Comparison of ENCODE assay signal across 8 mouse cellular contexts in genomic region chr4:148681429-148681828, GRCm38 (mm10). TPM values are rescaled to one million over a fixed set of nuclear protein-coding genes. Genes with fewer than 3 reads are reported as not detected.
A peak's percentile ranks its signal among the peaks of the same experiment; 100 is the strongest.
DNase-seq lines count a peak whose midpoint lies in the region; ATAC-seq and TF ChIP-seq lines count a peak whose summit lies in the region.

No protein-coding gene starts in this region.

- no peak for TF ChIP-seq POLR2A in embryonic fibroblast, embryonic 13.5 days (IDR thresholded peaks at IDR 0.05; ENCODE audit: low read depth, low read length)

- H3K27ac ChIP-seq in embryonic fibroblast, embryonic 13.5 days (ENCODE audit: insufficient read depth, low read length), result no peak overlapping the region
- peak overlapping the region; percentile 74 for H3K27ac ChIP-seq in liver, embryonic 16.5 days (ENCODE audit: low read length)

- peaks cover 3% of the 10 kb centered on the region; the same call in 1 of the 2 replicates for H3K4me1 ChIP-seq in embryonic fibroblast, embryonic 13.5 days (ENCODE audit: control insufficient read depth, insufficient read depth, low read length)
- H3K4me1 ChIP-seq in liver, embryonic 16.5 days (ENCODE audit: control insufficient read depth, low read depth, low read length), result peaks cover 15% of the 10 kb centered on the region

- no peaks in the 10 kb centered on the region for H3K9me3 ChIP-seq in liver, embryonic 16.5 days (replicated peaks; ENCODE audit: control insufficient read depth, low read length)

- H3K4me2 ChIP-seq in liver, embryonic 16.5 days (ENCODE audit: low read depth, low read length), result peak overlapping the region; percentile 46

- DNase-seq in left cerebral cortex, adult 18-20 months (ENCODE audit: low spot score in 2 of 2), result peak; percentile 43 to 69
- no peak for DNase-seq in left cerebral cortex, postnatal 10 days (ENCODE audit: extremely low spot score in 1 of 2, low spot score in 2 of 2)
- DNase-seq in adrenal gland, postnatal 10 days, result peak; percentile 79
- DNase-seq in kidney, adult 9 months, result peak; percentile 46
- DNase-seq in retina, adult 2 months (ENCODE audit: low read depth, low spot score), result peak; percentile 26
- peak; percentile 65 for DNase-seq in urinary bladder, postnatal 14 days (ENCODE audit: low spot score)

- H3K4me3 ChIP-seq in embryonic fibroblast, embryonic 13.5 days (ENCODE audit: insufficient read depth, low read length), result no peak overlapping the region
- peak overlapping the region; percentile 22 for H3K4me3 ChIP-seq in liver, embryonic 16.5 days (ENCODE audit: low read depth, low read length)

- ATAC-seq in liver, embryonic 16.5 days (ENCODE audit: low read depth), result peak; percentile 51

- no peaks in the 10 kb centered on the region for H3K36me3 ChIP-seq in liver, embryonic 16.5 days (ENCODE audit: control insufficient read depth, insufficient read depth)

- TF ChIP-seq CTCF in embryonic fibroblast, embryonic 13.5 days (IDR thresholded peaks at IDR 0.05; ENCODE audit: borderline replicate concordance, insufficient read depth, low read length), result peak; percentile 60; the same call in 1 of the 2 replicates

- WGBS in liver, embryonic 16.5 days (ENCODE audit: insufficient replicate concordance), result 9% methylated on average over 8 of the region's 8 CpGs

- intact Hi-C loops in left cerebral cortex, postnatal 10 days (cut with DNase I), result loop anchor here (5.0 kb wide), 1 partner anchor 391 kb away; no protein-coding TSS in a partner anchor

- H3K9ac ChIP-seq in liver, embryonic 16.5 days (ENCODE audit: low read depth, low read length), result 0 out of 2 replicates have a peak overlapping the region, but pooled peaks have one; percentile 0

- H3K27me3 ChIP-seq in liver, embryonic 16.5 days (ENCODE audit: control insufficient read depth, insufficient read depth, low read depth, low read length), result peaks cover 4% of the 10 kb centered on the region

RNA-seq across cellular contexts. Expression of gene Gm572, which starts 38.3 kb away (rescaled TPM):
- not detected for total RNA-seq in left cerebral cortex, adult 18-20 months (2021)
- not detected for total RNA-seq in left cerebral cortex, postnatal 10 days (2021)
- total RNA-seq in adrenal gland, postnatal 10 days (2021), result under 1 TPM in 1 of 2 experiments, not detected in 1; 0.64 TPM
- polyA plus RNA-seq in embryonic fibroblast, embryonic 13.5 days (2011; ENCODE audit: insufficient read length, low read depth, missing spikeins), result not detected in 2 replicates
- not detected in 2 replicates for polyA plus RNA-seq in liver, embryonic 16.5 days (2015; fragmentation: Nextera tagmentation; extraction: Ambion mirVana)

RNA-seq across cellular contexts. Expression of gene Tardbp, which starts 54.6 kb away (rescaled TPM):
- 100 to 1,000 TPM; 214 to 220 TPM for total RNA-seq in left cerebral cortex, adult 18-20 months (2021)
- total RNA-seq in left cerebral cortex, postnatal 10 days (2021), result 100 to 1,000 TPM; 190 TPM
- total RNA-seq in adrenal gland, postnatal 10 days (2021), result 100 to 1,000 TPM; 214 to 253 TPM
- polyA plus RNA-seq in embryonic fibroblast, embryonic 13.5 days (2011; ENCODE audit: insufficient read length, low read depth, missing spikeins), result 404 and 424 TPM in 2 replicates
- polyA plus RNA-seq in liver, embryonic 16.5 days (2015; fragmentation: Nextera tagmentation; extraction: Ambion mirVana), result 110 and 128 TPM in 2 replicates

Comparison
In these comparisons a context has a peak if more than half of its experiments do, and no peak if none do; other contexts are left out.
1. DNase-seq: peak in left cerebral cortex, adult 18-20 months (2 of 2), adrenal gland, postnatal 10 days (single experiment), kidney, adult 9 months (single experiment), retina, adult 2 months (single experiment) and urinary bladder, postnatal 14 days (single experiment); none in left cerebral cortex, postnatal 10 days (0 of 2).